Mouse (Mus musculus): Measurements from ENCODE around the gene Cryzl1.

Gene Cryzl1

DNA sequence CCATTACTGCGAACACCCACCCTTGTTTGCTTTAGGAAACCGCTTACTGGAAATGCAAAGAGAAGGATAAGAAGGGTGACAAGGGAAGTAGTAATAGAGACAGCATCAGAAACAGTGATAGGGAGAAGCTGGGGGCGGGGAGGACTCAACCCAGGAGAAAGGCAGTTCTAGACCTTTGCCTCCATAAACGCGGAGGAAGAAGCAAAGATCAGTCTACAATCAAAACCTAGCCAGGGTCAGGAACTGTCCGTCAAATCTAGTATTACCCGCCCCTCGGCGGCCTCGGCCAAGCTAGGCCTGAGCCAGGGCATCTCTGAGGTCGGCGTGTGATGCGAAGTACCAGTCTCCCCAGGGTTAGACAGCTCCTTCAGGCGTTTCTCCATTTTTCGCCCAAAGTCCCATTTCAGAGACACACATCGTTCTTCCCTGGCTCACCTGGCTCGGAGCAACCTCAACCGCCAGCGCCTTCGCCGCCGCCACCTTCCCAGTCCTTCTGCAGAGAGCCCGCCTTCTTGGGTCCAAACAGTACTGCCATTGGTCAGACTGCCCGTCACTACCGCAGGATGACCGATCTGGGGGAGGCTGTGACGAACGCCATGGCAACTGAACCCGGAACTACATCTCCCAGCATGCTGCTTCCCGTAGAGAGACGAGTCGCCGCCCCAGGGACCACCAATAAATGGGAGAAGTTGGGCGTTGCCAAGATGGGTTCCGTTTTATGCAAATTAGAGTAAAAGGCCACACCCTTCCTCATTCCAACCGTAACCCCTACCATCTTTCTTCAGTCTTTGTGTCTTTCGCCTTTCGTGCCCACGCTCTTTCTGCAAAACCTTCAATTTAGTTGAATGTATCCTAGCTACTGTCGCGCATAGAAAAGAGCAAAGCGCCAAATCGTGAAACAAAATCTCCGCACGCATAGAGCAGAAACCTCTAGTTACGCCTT lies at the start of gene Cryzl1:
TSS of gene Cryzl1 (minus strand) at position 853 of the 943 bp plus-strand sequence.
- WGBS = under 1% methylated on average over 46 of the region's 46 CpGs

DNA sequence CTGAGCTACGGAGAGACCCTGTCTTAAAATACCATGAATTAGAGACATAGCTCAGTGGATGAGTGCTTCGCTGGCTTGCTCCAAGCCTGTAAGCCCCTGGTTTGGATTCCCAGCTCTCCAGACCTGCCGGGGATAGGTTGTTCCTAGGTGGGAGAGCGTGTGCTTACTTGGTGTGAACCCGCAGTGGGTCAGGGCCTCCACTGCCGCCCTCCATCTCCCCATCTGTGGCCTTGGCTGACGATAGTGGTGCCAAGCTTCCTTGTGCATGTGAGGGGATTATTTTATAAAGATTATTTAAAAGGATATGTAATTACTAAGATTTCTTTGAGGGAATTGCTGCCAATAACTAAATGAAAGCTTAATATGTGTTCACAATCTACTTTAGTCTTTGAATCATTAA lies 43.8 kb upstream of the Cryzl1 start:
- WGBS = 93% methylated on average over 7 of the region's 7 CpGs

DNA sequence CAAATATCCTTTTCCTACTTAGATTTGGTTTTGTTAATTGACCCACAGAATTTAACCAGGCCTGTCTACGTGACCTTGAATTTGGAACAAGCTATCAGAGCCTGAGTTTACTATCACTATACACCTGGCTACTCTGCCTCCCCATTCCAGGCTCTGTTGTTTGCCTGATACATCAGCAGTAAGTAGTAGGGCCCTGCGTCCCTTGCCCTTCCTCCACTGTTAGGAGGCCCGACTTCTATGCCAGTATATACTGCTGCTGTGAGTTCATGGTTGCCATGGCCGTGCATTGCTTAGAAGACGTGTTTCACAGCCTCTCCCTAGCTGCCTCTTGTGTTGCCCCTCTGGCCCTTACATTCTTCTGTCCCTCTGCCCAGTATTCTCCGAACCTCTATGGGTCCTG lies 42.6 kb upstream of the Cryzl1 start:
- 86% methylated on average over 6 of the region's 6 CpGs for WGBS

DNA sequence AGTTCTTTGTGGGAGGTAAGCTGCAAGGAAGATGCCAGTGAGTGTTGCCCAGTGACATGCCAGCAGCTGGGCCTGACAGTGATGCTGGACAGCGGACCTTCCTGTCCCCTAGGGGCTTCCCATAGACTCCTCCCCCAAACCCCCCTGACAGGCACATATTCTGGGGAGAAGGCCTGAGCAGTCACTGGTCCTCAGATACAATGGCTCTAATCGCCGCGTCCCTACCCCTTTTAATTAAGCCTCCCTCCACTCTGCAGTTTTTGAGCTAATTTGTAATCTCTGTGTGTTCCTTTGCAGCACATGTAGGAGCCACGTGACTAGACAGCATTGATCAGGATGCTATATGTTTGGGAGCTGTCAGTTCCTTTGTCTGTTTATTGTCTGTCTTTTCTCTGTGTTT lies 41.9 kb upstream of the Cryzl1 start:
- WGBS = 60% methylated on average over 5 of the region's 5 CpGs

DNA sequence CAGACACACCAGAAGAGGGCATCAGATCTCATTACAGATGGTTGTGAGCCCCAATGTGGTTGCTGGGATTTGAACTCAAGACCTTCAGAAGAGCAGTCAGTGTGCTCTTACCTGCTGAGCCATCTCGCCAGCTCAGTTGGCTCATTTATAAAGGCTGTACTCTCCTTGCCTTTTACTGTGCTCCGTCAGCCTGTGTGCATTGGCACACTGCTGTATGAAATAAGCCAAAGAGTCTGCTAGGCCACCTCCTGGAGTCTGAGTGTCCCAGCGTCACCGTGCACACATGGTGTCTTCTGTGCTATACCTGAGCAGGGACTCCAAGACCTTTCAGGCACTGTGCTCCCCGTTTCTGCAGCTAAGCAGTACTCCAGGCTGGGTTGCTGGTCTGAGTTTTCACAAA lies 41.1 kb upstream of the Cryzl1 start:
- WGBS = 58% methylated on average over 5 of the region's 5 CpGs

DNA sequence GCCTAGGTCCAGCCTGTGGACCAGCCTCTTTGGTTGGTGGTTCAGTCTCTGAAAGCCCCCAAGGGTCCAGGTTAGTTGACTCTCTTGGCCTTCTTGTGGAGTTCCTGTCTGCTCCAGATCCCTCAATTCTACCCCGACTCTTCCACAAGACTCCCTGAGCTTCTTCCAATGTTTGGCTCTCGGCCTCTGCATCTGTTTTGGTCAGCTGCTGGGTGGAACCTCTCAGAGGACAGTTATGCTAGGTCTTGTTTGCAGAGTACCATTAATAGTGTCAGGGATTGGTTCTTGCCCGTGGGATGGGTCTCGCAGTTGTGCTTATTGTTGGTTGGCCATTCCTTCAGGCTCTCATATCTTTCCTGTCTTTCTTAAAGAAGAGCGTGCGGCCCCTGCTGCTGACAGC lies 39.8 kb upstream of the Cryzl1 start:
- WGBS = 93% methylated on average over 6 of the region's 6 CpGs

DNA sequence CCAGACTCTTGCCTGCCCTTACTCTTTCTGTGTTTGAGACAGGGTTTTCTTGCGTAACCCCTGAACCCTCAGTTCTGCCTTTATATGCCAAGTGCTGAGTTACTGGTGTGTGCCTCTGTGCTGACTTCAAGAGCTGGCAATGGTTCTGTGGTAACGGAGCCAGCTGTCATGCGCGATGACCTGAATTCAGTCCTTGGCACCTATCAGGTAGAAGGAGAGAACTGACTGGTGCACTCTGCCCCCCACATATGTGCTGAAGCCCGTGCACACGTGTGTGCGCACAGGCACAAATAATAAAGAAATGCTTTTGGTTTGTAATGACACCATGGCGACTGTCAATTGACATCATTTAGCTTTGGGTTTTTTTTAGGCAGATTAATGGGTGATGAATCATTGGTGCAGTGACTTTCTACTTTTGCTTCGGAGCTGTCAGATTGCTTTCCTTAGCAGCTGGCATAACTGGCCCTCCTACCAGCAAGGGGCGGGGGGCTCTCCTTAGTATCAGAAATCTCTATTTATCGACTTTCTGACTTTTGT lies 38.5 kb upstream of the Cryzl1 start:
- WGBS = 69% methylated on average over 11 of the region's 11 CpGs

DNA sequence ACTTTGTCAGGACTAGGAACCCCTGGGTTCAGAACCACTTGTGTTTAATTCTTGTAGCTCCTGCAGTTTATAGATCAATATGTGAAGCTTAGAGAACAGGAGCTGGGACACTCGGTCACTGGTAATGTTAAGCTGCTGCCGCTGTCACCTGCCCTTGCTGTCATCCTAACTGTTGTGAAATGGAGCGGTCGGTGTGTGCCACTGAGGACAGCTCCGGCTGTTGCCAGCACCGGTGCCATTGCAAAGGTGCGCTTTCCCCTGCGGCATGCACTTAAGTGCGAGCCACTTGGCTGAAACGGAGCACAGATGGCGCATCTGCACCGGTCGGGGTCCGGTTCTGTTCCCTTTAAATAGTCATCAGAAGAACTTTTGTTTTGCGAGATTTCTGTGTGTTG lies 37.0 kb upstream of the Cryzl1 start:
- WGBS = 78% methylated on average over 15 of the region's 15 CpGs

DNA sequence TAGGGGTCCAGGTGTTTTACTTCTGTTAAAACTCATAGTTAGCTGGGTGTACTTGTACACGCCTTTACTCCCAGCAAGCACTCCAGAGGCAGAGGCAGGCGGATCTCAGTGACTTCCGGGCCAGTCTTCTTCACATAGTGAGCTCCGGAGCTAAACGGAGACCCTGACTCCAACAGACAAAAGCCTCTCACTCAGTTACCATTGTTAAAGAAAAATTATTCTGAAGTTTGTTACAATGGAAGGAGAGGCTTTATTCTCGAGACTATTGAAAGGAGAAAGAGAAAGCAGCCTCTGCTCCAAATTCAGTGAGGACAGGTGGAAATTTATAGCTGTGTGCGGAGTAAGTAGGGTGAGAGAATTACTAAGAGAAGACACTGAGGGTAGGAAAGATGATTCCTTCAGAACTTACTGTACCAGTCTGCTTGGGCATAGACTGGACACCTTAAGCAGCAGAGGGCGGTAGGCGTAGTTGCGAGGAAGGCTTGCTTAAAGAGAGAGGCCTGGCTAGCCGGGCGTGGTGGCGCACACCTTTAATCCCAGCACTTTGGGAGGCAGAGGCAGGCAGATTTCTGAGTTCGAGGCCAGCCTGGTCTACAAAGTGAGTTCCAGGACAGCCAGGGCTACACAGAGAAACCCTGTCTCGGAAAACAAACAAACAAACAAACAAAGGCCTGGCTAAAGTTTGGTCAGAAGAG lies 36.5 kb upstream of the Cryzl1 start:
- WGBS = 90% methylated on average over 15 of the region's 15 CpGs

DNA sequence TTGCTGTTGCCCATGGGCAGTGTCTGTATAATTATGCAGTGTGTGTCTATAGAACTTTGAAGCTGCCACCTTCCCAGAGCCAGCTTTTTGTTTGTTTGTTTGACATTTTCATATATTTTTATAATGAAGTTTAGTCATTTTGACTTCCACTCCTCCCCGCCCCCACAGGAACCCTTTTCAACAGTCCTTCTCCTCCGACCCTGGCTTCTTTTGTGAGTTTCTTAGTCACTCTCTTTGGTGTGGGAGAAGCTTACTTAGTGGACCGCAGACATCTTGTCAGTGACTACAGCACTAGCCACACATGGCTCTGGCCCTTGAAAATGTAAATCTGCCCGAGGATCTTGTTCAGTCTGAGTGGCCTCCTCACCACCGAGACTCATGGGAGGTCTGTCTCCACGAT lies 35.6 kb upstream of the Cryzl1 start:
- 66% methylated on average over 6 of the region's 6 CpGs for WGBS

DNA sequence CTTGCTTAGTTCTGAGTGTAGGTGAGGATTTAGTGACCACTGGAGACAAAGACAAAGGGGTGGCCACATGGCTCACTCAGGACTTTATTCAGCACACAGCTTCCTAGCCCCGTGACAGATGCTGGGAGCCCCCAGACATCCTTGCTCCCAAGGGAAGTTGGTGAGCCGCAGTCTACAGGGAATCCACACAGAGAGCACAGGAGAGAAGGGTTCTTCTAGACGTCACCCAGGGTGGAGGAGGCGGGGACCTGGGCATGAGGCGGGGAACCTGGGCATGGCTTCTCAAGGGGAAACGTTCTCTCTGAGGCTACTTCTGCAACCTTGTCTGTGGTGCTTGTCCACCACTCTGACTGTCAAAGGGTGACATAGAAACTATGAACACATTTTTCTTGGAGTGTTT lies 35.2 kb upstream of the Cryzl1 start:
- WGBS = 72% methylated on average over 6 of the region's 6 CpGs

DNA sequence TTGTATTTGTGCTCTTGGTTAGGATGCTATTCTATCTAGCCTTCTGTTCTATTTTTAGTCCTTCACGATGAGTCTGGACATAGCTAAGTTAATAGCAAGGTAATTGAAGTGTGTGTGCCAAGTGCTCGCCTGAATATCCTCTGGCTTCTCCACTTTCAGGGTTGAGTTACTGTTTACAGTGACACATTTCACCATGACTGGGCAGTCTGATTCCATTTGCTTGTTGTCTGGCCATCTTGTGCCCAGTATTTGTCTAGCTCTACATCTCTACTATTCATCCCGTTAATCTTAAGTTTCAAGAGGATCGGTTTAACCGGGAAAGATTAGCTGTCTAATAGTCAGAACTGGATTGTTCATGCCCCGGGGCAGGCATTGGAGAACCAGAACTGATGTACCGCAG lies 33.7 kb upstream of the Cryzl1 start:
- WGBS = 73% methylated on average over 7 of the region's 7 CpGs

DNA sequence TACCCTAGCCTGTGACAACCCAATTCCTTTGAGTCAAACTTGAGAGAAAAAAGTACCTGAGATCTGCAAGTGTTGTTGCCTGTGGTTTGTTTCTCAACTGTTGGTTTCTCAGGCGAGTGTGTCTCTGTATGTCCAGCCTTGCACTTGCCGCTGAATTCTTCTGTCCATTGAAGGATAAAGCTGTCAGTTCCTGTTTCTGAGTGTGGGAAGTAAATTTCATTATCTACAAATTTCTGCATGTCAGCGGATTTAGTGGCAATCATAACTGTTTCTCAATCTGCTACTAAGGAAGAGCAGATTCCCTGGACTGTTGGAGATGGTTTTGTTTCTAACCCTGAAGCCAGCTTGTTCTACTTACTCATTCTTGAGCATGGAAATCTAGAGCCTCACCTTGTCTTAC lies 33.0 kb upstream of the Cryzl1 start:
- 81% methylated on average over 3 of the region's 3 CpGs for WGBS

DNA sequence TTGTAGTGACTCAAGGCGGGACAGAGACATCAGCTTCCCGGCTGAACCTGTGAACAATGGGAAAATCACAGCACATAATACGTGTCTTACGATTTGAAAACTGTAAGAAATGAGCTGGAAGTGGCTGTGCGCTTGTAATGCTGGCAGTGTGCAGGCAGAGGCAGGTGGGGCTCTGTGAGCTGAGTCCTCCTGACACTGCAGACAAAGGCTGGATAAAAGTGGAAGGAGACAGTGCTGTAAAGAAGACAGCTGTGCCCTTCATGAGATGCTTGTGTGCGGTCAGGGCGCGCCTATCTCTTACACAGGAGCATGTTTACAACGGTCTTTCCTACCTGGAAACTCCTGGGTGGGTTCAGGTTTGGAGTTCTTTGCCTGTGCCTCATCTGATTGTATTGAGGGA lies 32.4 kb upstream of the Cryzl1 start:
- WGBS = 74% methylated on average over 9 of the region's 9 CpGs

DNA sequence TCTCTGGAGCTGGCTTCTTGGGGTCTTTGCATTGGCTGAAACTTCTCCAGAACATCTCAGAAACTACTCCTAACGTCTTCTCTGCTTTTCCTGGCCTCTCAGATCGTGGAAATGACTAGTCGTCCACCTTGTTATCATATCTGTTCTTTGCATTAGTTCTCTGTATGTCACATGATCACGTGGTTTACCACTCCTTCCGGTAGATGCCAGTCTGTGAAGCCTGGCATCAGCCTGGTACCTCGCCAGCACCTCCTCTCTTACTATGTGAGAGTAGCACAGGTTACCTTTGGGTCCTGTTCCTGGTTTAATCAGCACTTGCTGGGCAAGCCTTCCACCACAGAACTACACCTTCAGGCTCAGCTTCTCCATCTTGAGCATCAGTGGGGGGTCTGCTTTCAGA lies 26.2 kb upstream of the Cryzl1 start:
- 85% methylated on average over 6 of the region's 6 CpGs for WGBS

DNA sequence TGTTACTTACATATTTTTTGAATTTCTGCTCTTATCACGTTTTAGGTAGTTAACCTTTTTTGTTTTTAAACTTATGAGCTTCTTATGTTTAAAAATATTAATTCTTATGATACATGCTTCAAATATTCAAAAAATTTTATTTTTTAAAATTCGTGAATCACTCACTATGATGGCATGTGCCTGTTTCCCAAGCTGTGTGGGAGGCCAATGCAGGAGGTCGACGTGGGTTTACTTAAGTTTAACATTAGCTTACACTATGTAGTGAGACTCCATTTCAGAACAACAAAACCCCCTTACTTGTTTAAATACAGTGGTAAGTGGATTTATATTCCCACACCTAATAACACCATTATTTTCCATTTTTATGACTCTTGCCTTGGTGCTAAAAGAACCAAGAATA lies 24.8 kb upstream of the Cryzl1 start:
- WGBS = 86% methylated on average over 4 of the region's 4 CpGs

DNA sequence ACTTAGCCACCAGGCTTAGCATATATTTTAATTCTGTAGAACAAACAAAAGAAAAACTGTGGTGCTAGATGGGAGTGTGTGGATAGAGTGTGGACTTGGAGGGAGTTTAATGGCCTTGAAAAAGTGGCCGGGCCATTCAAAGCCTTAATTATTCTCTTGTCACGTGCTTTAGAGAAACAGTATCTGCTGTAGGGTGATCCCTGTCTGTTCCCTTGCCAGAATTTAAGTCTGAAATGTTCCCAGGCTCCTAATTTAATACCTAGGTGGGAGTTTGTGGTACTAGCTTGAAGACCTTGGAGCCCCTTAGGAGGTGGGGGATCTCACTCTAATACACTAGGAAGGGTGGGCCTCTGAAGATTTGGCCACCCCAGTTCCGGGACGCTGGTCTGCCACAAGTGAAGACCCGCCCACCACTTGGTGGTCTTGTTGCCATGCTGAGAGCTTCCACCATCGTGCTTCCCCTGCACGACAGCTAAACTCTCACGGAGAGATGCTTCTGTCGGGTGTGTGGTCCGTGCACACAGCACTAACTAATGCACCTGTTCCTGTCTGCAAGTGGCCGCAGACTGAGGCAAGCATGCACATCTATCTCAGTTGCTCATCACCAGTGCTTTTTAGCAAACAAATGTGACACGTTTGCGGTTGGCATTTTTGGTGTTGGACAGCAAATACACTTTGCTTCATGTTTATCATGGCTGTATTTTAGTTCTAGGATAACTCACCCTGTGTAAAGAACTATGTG lies 23.0 kb upstream of the Cryzl1 start:
- 84% methylated on average over 13 of the region's 13 CpGs for WGBS

DNA sequence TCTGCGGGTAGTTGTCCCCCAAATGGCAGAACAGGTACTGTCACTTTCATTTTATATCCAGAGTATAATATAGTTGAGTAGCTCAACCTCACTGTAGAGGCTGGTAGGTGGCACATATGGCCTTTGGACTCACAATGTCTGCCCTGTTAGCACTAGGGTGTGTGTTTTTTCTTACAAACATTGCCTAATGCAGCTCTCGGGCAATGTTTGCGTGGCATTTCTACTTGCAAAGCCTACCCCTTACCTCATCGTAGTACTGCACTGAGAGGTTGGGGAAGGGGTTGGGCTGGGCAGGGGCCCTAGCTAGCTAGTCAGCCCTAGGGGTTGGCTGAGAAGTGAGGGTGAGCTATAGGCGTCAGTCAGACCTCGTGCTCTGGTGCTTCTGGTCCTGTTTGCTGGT lies 18.8 kb upstream of the Cryzl1 start:
- WGBS = 95% methylated on average over 6 of the region's 6 CpGs

DNA sequence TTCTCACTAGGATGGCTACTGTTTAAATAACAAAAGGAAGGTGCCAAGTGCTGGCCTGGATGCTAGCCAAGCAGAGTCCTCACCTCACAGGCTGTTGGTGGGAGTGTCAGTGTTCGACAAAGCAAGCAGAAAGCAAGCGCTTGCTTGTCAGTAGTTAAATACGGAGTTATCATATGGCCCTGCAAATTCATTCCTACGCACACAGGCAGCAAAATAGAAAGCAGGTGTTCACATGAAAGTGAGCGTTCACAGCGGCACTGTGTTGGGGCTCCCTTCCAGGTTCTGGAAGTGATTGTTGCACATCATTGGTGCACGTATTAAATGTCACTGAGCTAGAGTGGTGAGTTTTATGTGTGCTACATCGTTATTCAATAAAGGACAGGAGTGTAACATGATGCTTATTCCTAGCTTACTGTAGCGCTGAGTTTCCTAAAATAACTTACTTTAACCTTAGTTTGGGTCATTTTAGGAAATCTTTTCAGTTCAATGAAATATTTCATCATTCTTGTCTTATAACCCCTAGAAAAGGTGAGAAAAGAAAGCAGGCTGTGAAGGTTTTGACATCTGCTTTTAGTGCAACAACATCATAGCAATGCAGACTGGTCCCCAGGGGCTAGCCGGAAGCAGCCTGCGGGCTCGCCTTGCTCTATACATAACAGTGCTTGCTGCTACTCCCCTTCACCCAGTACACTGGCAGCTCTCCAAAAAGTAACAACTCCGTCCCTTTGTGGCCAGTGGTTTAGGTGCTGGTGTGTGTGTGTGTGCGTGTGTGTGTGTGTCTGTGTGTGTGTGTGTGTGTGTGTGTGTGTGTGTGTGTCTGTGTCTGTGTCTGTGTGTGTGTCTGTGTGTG lies 17.6 kb upstream of the Cryzl1 start:
- 30% methylated on average over 14 of the region's 14 CpGs for WGBS

DNA sequence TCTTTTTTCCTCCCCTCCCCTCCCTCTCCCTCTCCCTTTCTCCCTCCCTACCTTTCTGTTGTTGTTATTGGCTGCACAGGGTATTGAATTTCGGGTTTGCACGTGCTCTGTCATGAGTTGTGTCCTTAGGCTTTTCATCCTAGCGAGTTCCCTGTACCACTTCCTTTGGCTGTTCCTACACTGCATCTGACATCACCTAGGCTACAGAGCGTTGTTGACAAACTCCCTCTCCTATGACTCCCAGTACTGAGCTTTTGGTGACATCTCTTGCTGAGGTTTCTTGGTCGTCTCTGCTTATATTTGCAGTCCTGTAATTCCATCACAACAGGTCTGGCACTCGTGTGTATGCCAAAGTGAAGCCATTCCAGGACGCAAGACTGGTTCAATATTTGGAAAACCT lies 14.3 kb upstream of the Cryzl1 start:
- 79% methylated on average over 7 of the region's 7 CpGs for WGBS

DNA sequence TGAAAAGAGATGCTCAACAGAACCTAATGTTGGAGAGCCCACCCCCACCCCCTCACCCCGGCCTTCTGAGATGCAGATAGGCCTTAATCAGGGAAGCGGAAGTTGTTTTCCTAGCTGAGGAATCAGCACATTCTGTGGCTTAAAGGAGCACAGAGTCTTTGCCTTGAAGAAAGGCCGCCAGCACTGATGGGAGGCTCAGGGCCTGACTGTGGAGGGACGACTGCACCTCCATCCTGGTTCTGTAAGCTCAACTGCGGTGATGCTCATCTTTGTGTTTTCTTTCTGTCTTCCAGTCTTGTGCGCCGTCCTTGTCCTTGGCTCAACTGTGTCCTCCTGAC lies 12.1 kb upstream of the Cryzl1 start:
- 71% methylated on average over 7 of the region's 7 CpGs for WGBS
